Mouse (Mus musculus): ENCODE data around the gene Rrp8. TPM values are rescaled to one million over a fixed set of nuclear protein-coding genes. Genes with fewer than 3 reads are reported as not detected.

The Rrp8 gene
- polyA plus RNA-seq, 1 experiment from 2014 or later = 19.3 TPM

GRCm38 (mm10) chr7:105769959-105770358, 32.8 kb upstream of the Rrp8 start:
- whole genome bisulfite sequencing = 81% methylated on average over 3 of the region's 3 CpGs
- H3K9ac ChIP-seq (replicated peaks; ENCODE audit: low read depth) = no peak overlapping the region
- no peak overlapping the region for H3K4me3 ChIP-seq (ENCODE audit: low read depth, low read length)
- H3K36me3 ChIP-seq (ENCODE audit: insufficient read depth, low read length) = 0 out of 2 replicates have a peak, but pooled peaks cover 3% of the 10 kb centered on the region
- TF ChIP-seq CTCF (IDR thresholded peaks at IDR 0.05) (no peak), EP300 (IDR thresholded peaks at IDR 0.05) (no peak)
- H3K27ac ChIP-seq (ENCODE audit: low read length) = no peak overlapping the region
- no peaks in the 10 kb centered on the region for H3K27me3 ChIP-seq (replicated peaks; ENCODE audit: insufficient read depth, low read length)
- H3K4me2 ChIP-seq (replicated peaks; ENCODE audit: low read depth, low read length) = no peak overlapping the region
- no peak for DNase-seq (ENCODE audit: low spot score)
- no peaks in the 10 kb centered on the region for H3K9me3 ChIP-seq (ENCODE audit: low read length)
- ATAC-seq = no peak
- no peaks in the 10 kb centered on the region for H3K4me1 ChIP-seq (ENCODE audit: insufficient read depth, low read depth, low read length)

DNA sequence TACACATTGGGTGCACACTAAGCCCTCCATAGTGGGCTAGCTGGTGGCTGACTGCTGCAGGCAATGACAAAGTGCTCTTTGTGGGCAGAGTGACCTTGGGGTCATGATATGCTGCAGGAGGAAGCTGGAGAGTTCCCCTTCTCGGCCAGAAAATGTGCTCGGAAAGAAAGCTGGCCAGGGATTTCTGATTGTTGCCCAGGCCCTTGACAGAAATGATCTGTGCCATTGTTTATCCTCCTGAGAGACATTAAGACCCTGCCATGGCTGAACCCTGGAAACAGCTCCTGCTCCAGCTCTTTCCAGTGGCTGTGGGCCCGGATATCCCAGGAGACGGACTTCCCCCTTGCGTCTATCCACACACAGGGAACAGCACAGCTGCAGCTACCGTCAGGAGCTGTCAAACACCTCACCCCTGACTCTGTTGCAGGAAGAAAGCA, 30.6 kb upstream of the Rrp8 start:
- Histone ChIP-seq H3K36me3 (ENCODE audit: insufficient read depth, low read length) (0 out of 2 replicates have a peak, but pooled peaks cover 13% of the 10 kb centered on the region), H3K27ac (ENCODE audit: low read length) (0 out of 2 replicates have a peak overlapping the region, but pooled peaks have one; percentile 21), H3K27me3 (replicated peaks; ENCODE audit: insufficient read depth, low read length) (no peaks in the 10 kb centered on the region), H3K4me3 (ENCODE audit: low read depth, low read length) (no peak overlapping the region), H3K9ac (replicated peaks; ENCODE audit: low read depth) (no peak overlapping the region), H3K9me3 (ENCODE audit: low read length) (no peaks in the 10 kb centered on the region), H3K4me2 (replicated peaks; ENCODE audit: low read depth, low read length) (no peak overlapping the region), H3K4me1 (ENCODE audit: insufficient read depth, low read depth, low read length) (no peaks in the 10 kb centered on the region)
- DNase-seq (ENCODE audit: low spot score) (peak; percentile 36), ATAC-seq (peak; percentile 74)
- TF ChIP-seq CTCF (IDR thresholded peaks at IDR 0.05) (no peak), EP300 (IDR thresholded peaks at IDR 0.05) (peak; percentile 29; the same call in 1 of the 2 replicates)
- WGBS = 10% methylated on average over 6 of the region's 6 CpGs

DNA sequence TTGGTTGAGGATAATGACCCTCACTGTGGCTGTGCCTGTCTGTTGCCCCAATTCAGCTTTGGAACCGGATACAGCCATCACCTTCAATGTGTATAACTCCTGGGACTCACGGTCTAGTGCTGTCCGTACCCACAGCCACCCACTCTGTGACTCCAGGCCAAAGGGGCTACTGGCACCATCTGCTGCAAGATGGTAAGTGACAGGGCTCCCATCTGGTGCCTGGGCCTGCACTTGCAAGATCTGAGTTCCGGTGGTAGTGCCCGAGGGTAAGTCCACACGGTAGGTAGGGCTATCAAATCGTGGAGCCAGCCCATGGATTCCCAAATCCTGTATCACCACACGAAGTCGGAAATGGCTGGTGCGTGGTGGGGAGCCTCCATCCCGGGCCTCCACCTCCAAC, 27.1 kb upstream of the Rrp8 start:
- Histone ChIP-seq H3K27me3 (replicated peaks; ENCODE audit: insufficient read depth, low read length) (no peaks in the 10 kb centered on the region), H3K4me2 (replicated peaks; ENCODE audit: low read depth, low read length) (no peak overlapping the region), H3K9me3 (ENCODE audit: low read length) (no peaks in the 10 kb centered on the region), H3K27ac (ENCODE audit: low read length) (no peak overlapping the region), H3K4me3 (ENCODE audit: low read depth, low read length) (no peak overlapping the region), H3K4me1 (ENCODE audit: insufficient read depth, low read depth, low read length) (no peaks in the 10 kb centered on the region), H3K36me3 (ENCODE audit: insufficient read depth, low read length) (0 out of 2 replicates have a peak, but pooled peaks cover 13% of the 10 kb centered on the region), H3K9ac (replicated peaks; ENCODE audit: low read depth) (no peak overlapping the region)
- TF ChIP-seq CTCF (IDR thresholded peaks at IDR 0.05) (no peak), EP300 (IDR thresholded peaks at IDR 0.05) (no peak)
- DNase-seq (ENCODE audit: low spot score) (no peak), ATAC-seq (no peak)
- 90% methylated on average over 11 of the region's 11 CpGs for whole genome bisulfite sequencing

DNA sequence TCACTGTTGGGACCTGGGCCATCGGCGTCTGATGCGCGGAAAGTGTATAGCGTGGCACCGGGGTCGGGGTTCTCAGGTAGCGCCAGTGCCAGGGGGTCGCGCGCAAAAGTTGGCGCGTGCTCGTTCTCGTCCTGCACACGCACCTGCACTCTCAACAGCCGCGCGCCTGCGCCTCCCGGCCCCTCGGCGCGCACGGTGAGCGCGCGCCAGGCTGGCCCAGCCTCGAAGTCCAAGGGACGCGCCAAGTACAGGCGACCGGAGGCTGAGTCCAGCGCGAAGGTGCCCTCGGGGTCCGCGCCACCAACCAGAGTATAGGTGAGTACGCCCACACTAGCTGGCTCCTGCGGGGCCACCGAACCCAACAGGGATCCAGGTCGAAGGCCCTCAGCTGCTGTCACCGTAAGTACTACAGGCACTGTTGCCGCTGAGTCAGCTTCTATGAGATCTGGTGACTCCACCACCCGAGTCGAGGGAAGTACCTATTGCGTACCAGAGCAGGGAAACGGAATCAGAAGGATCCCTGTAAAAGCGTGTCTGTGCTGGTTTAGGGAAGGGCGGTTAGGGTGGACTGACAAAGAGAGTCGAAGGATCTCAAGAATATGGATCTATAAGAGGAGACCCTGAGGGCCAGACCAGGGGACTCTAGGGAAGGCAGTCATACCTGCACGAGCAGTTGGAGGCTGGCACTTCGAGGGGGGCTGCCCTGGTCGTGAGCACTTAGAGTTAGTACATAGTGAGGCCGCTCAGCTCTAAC, 25.5 kb upstream of the Rrp8 start:
- WGBS = 57% methylated on average over 55 of the region's 55 CpGs

GRCm38 (mm10) chr7:105761813-105762484, 24.8 kb upstream of the Rrp8 start:
- no peak for DNase-seq (ENCODE audit: low spot score)
- 49% methylated on average over 51 of the region's 51 CpGs for WGBS
- Histone ChIP-seq H3K4me3 (ENCODE audit: low read depth, low read length) (peak overlapping the region; percentile 3; the same call in 1 of the 2 replicates), H3K36me3 (ENCODE audit: insufficient read depth, low read length) (0 out of 2 replicates have a peak, but pooled peaks cover 18% of the 10 kb centered on the region), H3K9me3 (ENCODE audit: low read length) (no peaks in the 10 kb centered on the region), H3K4me1 (ENCODE audit: insufficient read depth, low read depth, low read length) (no peaks in the 10 kb centered on the region), H3K27me3 (replicated peaks; ENCODE audit: insufficient read depth, low read length) (no peaks in the 10 kb centered on the region), H3K4me2 (replicated peaks; ENCODE audit: low read depth, low read length) (peak overlapping the region; percentile 30), H3K9ac (replicated peaks; ENCODE audit: low read depth) (no peak overlapping the region), H3K27ac (ENCODE audit: low read length) (no peak overlapping the region)
- TF ChIP-seq CTCF (IDR thresholded peaks at IDR 0.05) = no peak
- TF ChIP-seq EP300 (IDR thresholded peaks at IDR 0.05) = no peak
- no peak for ATAC-seq

More for the DNA sequence above, 25.5 kb upstream of the Rrp8 start:
- Histone ChIP-seq H3K4me2 (replicated peaks; ENCODE audit: low read depth, low read length) (peak overlapping the region; percentile 30), H3K4me1 (ENCODE audit: insufficient read depth, low read depth, low read length) (no peaks in the 10 kb centered on the region), H3K9ac (replicated peaks; ENCODE audit: low read depth) (no peak overlapping the region), H3K9me3 (ENCODE audit: low read length) (no peaks in the 10 kb centered on the region), H3K36me3 (ENCODE audit: insufficient read depth, low read length) (0 out of 2 replicates have a peak, but pooled peaks cover 13% of the 10 kb centered on the region), H3K27me3 (replicated peaks; ENCODE audit: insufficient read depth, low read length) (no peaks in the 10 kb centered on the region), H3K4me3 (ENCODE audit: low read depth, low read length) (peak overlapping the region; percentile 3; the same call in 1 of the 2 replicates), H3K27ac (ENCODE audit: low read length) (no peak overlapping the region)
- ATAC-seq (no peak; the same call in 1 of the 2 replicates), DNase-seq (ENCODE audit: low spot score) (no peak)
- TF ChIP-seq EP300 (IDR thresholded peaks at IDR 0.05) (no peak), CTCF (IDR thresholded peaks at IDR 0.05) (no peak)

DNA sequence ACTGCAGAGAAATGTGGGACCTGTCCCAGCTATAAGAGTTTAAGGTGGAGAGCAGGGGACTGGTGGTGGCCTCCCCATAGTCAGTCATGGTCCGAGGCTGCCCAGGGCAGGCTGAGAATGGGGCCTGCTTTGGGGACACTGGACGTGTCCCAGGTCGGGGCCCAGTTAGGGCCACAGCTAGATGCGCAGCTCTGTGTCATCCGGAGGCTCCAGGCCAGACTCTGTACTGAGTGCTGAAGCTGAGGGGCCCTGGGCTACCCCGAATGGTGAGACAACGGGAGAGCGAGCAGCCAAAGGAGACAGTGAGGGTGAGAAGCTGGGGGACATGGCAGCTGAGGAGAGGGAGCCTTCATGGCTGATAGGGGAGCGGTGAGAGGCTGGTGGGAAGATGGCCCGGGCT, 16.1 kb upstream of the Rrp8 start:
- Histone ChIP-seq H3K4me1 (ENCODE audit: insufficient read depth, low read depth, low read length) (peaks cover 5% of the 10 kb centered on the region; the same call in 1 of the 2 replicates), H3K9ac (replicated peaks; ENCODE audit: low read depth) (no peak overlapping the region), H3K9me3 (ENCODE audit: low read length) (no peaks in the 10 kb centered on the region), H3K36me3 (ENCODE audit: insufficient read depth, low read length) (0 out of 2 replicates have a peak, but pooled peaks cover 15% of the 10 kb centered on the region), H3K4me3 (ENCODE audit: low read depth, low read length) (no peak overlapping the region), H3K27ac (ENCODE audit: low read length) (no peak overlapping the region), H3K4me2 (replicated peaks; ENCODE audit: low read depth, low read length) (no peak overlapping the region), H3K27me3 (replicated peaks; ENCODE audit: insufficient read depth, low read length) (no peaks in the 10 kb centered on the region)
- 89% methylated on average over 10 of the region's 10 CpGs for WGBS
- no peak for TF ChIP-seq EP300 (IDR thresholded peaks at IDR 0.05)
- no peak for TF ChIP-seq CTCF (IDR thresholded peaks at IDR 0.05)
- DNase-seq (ENCODE audit: low spot score) (no peak), ATAC-seq (no peak)
